Mouse (Mus musculus): ENCODE measurements at regions not wholly inside any gene's neighbourhood (a gene's known extent, or its start where the extent isn't known, plus 50 kb on each side); places are given as distances from the start of the nearest gene placed in this dataset.

DNA sequence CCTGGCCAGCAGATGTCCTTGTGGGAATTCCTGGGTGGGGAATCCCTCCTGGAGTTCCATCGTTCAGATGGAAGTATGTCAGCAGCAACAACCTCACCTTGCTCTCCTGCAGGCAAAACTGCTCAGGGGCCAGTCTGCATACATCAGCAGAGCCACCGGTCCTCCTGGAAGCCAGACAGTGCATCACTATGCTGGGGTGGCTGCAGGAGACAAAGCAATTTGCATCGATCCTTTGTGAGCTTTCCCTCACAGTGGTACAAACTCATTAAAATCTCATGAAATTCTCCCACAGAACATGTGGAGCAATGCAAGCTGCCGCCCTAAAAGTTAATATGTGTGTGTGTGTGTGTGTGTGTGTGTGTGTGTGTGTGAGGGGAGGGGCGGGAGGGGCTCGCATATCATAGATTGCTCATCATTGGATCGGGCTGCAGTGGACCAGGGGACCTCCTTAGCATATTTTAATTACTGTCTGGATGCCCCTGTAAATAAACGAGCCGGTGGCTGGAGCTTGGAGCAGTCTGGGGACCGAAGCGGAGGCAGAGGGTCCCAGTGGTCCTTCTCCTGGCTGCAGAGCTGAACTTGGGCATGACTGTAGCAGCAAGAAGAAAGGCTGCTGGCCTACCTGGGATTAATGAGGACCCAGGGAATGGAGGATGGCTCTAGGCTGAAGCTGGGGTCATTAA is 597.8 kb downstream of the Vrk1 start:
- intact Hi-C loops (cut with DNase I): no loop called here
- no peak for DNase-seq (ENCODE audit: extremely low spot score in 1 of 2, low spot score in 2 of 2)

- DNase-seq (ENCODE audit: extremely low spot score in 1 of 2, low spot score in 2 of 2): no peak
- intact Hi-C loops (cut with DNase I): no loop called here
Observed at GRCm38 (mm10) chr12:106618684-106619083, 608.7 kb downstream of the Vrk1 start.

GRCm38 (mm10) chr12:106626786-106627185 is 616.8 kb downstream of the Vrk1 start:
- peak in 1 of 2 experiments; percentile 5 for DNase-seq (ENCODE audit: extremely low spot score in 1 of 2, low spot score in 2 of 2)
- intact Hi-C loops (cut with DNase I): no loop called here

GRCm38 (mm10) chr12:106632566-106632965 is 622.5 kb downstream of the Vrk1 start:
- intact Hi-C loops (cut with DNase I): no loop called here
- peak in 1 of 2 experiments; percentile 2 for DNase-seq (ENCODE audit: extremely low spot score in 1 of 2, low spot score in 2 of 2)

GRCm38 (mm10) chr12:106633096-106633495 is 623.1 kb downstream of the Vrk1 start:
- intact Hi-C loops (cut with DNase I): no loop called here
- DNase-seq (ENCODE audit: extremely low spot score in 1 of 2, low spot score in 2 of 2): peak in 1 of 2 experiments; percentile 22

- intact Hi-C loops (cut with DNase I): no loop called here
- no peak for DNase-seq (ENCODE audit: extremely low spot score in 1 of 2, low spot score in 2 of 2)
Observed at GRCm38 (mm10) chr12:106658317-106658716, 648.3 kb downstream of the Vrk1 start.

- intact Hi-C loops (cut with DNase I): no loop called here
- no peak for DNase-seq (ENCODE audit: extremely low spot score in 1 of 2, low spot score in 2 of 2)
Observed at GRCm38 (mm10) chr12:106673232-106673766, 663.3 kb downstream of the Vrk1 start.

- intact Hi-C loops (cut with DNase I): no loop called here
- DNase-seq (ENCODE audit: extremely low spot score in 1 of 2, low spot score in 2 of 2): no peak
Observed at GRCm38 (mm10) chr12:106674741-106675140, 664.7 kb downstream of the Vrk1 start.

DNA sequence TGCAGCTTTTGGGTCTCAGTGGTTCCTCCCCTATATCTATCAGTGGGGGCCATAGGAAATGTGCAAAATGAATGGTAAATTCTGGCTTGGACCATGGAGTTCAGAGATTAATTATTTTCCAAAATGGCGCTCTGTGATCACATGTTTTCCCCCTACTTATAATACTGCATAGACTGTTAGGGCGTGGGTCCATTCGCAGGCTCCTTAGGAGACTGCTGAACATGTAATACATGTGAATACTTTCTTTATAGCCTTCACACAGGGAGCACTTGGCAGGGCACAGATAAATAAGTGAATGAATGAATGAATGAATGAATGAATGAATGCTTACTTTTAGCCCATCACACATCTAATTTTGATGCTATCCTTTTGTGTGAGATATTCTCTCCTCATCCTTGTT is 666.1 kb downstream of the Vrk1 start:
- intact Hi-C loops (cut with DNase I): no loop called here
- DNase-seq (ENCODE audit: extremely low spot score in 1 of 2, low spot score in 2 of 2): no peak

DNA sequence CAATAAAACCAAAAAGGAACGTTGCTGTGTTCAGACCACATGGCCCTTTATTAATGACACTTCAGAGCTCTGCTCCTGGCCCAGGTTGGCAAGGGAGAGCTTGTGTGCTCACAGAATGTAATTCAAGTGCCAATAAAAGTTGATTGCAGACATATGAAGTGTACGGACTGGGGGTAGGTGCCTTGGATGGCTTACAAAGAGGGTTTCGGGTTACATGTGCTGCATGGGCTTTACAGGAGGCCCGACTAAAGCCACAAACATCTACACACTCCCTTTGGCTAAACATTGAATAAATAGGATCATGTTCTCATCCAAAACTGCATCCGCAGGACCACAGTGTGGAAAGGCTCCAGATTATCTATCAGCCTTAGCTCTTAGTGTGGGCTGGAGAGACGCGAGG is 666.5 kb downstream of the Vrk1 start:
- DNase-seq (ENCODE audit: extremely low spot score in 1 of 2, low spot score in 2 of 2): no peak
- intact Hi-C loops (cut with DNase I): no loop called here

DNA sequence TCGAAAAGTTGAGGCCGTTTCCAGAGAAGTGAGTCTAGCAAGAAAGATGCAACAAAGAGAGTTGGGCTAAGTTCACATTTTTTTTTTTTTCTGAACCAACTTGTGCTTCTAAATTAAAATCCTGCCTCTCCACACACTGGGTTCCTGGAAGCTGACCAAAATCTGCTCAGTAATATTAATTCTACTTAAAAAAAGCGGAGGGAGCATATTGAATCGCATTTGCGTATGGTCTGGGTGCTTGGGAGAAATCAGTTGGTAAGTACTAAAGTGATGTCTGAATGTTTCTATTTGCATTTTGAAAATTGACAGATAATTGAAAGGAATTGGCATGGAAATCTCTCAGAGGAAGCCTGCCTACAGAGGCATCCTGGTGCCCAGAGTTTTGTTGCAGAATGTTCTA is 676.0 kb downstream of the Vrk1 start:
- peak in 1 of 2 experiments; percentile 19 for DNase-seq (ENCODE audit: extremely low spot score in 1 of 2, low spot score in 2 of 2)
- intact Hi-C loops (cut with DNase I): no loop called here

- DNase-seq (ENCODE audit: extremely low spot score in 1 of 2, low spot score in 2 of 2): peak in 1 of 2 experiments; percentile 16
- intact Hi-C loops (cut with DNase I): no loop called here
Observed at GRCm38 (mm10) chr12:106687751-106688150, 677.7 kb downstream of the Vrk1 start.

GRCm38 (mm10) chr12:106688156-106688740 is 678.2 kb downstream of the Vrk1 start:
- no peak for DNase-seq (ENCODE audit: extremely low spot score in 1 of 2, low spot score in 2 of 2)
- intact Hi-C loops (cut with DNase I): no loop called here

DNA sequence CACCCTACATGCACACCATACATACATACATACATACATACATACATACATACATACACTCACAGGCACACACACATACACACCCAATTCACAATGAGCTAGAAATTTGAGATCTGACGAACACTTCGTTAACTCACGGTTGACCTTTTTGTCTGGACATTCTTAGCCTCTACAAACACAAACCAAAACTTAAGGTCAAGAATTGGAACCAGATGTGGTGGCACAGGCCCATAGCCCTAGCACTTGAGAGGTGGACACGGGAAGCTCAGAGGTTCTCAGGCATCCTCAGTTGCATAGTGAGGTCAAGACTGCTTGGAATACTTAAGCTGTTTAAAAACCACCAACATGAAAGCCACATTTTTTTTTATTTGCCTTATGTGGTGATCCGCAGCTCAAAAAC is 692.9 kb downstream of the Vrk1 start:
- DNase-seq (ENCODE audit: extremely low spot score in 1 of 2, low spot score in 2 of 2): no peak
- intact Hi-C loops (cut with DNase I): no loop called here

DNA sequence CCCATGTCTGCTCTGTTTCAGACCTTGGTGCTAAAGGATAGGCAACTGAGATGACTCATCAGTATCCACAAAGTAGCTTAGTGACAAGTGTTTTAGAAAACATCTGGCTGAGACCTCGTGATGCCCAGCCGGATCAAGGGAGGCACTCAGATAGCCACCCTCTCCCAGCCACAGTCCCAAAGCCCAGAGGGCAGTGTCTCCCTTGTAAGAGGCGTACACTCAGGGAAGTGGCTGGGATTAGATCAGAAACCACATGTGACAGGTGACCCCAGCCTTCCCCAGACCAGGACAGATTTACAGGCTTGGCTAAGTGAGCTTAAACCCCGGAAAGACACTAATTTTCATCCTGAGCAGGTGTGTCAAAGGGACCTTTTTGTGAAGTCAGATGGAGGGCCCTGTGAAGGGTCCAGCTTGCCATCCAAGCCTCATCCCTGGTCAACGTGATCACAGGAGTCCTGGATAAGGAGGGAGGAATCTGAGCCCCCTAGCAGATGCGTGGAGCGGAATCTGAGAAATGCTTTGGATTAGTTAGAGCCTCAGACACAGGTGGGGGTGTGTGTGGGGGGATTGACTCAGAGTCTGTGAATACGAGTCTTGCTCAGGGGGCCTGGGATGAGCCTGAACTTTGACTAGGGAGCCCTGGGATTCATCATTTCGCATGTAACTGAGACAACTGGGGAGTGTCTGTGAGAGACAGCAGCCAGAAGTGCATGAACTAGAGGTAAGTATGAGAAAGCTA is 711.4 kb downstream of the Vrk1 start:
- intact Hi-C loops (cut with DNase I): no loop called here
- DNase-seq (ENCODE audit: extremely low spot score in 1 of 2, low spot score in 2 of 2): no peak

DNA sequence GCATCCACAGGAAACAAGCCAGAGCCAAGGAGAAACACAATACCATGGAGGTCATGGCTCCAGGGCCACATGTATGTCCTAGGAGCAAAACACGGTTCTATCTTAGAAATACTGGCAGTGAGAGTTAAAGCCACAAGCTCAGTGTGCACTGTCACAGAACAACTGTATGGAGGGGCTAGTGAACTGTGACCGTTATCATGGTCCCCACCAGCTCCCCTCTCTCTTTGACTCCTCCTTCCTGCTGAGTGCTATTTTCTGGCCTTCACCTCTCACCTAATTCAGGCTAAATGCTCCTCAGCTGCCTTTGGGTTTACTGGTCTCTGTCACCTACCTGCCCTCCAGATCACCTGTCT is 712.0 kb downstream of the Vrk1 start:
- DNase-seq (ENCODE audit: extremely low spot score in 1 of 2, low spot score in 2 of 2): no peak
- intact Hi-C loops (cut with DNase I): no loop called here

- DNase-seq (ENCODE audit: extremely low spot score in 1 of 2, low spot score in 2 of 2): no peak
- intact Hi-C loops (cut with DNase I): no loop called here
Observed at GRCm38 (mm10) chr12:106722761-106723160, 712.7 kb downstream of the Vrk1 start.

DNA sequence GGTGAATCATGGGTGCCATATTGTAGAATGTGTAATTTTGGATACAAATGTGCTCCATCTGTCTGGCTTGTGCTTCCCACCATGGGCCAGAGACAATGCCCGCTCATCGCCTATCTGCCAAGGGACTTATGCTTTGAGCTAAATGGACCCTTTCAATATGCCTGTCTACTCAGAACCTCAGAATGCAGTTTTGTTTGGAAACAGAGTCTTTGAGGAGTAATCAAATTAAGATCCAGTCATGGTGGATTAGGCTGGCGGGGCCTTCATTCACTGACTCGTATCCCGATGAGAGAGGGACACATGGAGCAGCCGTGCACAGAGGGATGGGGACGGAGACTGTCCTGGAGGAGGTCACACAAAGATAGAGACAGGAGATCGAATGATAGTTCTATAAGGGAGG is 716.9 kb downstream of the Vrk1 start:
- no peak for DNase-seq (ENCODE audit: extremely low spot score in 1 of 2, low spot score in 2 of 2)
- intact Hi-C loops (cut with DNase I): no loop called here

GRCm38 (mm10) chr12:106727486-106727885 is 717.5 kb downstream of the Vrk1 start:
- intact Hi-C loops (cut with DNase I): no loop called here
- DNase-seq (ENCODE audit: extremely low spot score in 1 of 2, low spot score in 2 of 2): no peak

DNA sequence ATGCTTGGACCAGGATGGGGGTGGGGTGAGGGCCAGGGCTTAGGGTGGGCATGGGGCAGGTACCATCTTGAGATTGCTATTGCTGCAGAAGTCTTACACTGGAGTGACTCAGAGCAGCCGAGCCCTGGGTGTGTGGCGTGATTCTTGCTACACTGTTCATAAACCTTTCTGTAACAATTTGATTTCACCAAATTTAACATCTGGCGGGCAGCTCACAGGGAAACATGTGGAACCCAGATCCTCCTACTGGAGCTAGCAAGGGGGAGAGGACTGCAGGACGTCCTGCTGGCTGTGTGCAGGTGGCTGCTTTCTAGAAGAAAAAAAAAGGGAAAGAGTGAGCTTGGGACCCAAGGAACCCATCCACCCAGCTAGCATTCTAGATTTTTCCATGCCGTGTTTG is 719.7 kb downstream of the Vrk1 start:
- no peak for DNase-seq (ENCODE audit: extremely low spot score in 1 of 2, low spot score in 2 of 2)
- intact Hi-C loops (cut with DNase I): no loop called here
